Mouse (Mus musculus) lung, postnatal 10 days (tissue): ENCODE measurements around the gene Cdh10.

ENCODE experiments used
- DNase-seq: peaks from one replicate; pipeline ENCODE4 v3.0.0; 2021

Gene Cdh10

DNA sequence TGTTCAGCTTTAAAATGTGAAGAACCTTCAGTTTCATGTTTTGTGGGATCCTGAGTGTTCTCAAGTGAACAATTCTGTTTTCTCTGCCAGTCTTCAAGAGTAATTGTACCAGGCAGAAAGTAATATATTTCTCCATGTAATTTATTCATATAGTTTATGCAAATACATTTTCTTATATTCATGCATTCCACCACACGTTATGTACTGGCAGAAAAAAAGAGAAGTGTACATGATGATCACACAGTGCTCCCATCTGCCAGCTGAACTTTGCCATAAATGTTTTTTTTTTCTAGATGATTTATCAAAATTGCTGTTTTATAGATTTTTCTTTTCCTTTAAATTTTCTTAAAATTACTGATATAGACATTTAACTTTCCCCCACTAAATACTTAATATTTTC, 168.9 kb downstream of the Cdh10 start:
- no peak for DNase-seq

GRCm38 (mm10) chr15:18993512-18993911, 174.8 kb downstream of the Cdh10 start:
- no peak for DNase-seq

DNA sequence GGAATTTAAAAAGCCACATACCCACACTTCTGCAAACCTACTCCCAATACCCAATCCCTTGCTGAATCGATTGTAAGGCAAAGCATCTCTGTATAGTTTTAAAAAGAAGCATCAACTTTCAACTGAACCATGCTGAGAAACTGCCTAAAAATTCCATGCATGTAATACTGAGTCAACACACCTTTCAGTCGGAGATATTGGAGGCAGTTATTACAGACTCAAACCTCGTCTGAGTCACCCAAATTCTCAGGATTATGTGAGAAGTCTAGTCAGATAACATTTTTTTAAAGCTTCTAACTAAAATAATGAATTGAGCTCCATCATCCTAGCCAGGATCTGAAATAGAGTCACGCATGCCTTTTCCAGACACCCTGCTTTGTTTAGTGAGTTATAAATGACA, 175.5 kb downstream of the Cdh10 start:
- DNase-seq, result no peak

GRCm38 (mm10) chr15:19010829-19011228, 192.1 kb downstream of the Cdh10 start:
- DNase-seq, result no peak

DNA sequence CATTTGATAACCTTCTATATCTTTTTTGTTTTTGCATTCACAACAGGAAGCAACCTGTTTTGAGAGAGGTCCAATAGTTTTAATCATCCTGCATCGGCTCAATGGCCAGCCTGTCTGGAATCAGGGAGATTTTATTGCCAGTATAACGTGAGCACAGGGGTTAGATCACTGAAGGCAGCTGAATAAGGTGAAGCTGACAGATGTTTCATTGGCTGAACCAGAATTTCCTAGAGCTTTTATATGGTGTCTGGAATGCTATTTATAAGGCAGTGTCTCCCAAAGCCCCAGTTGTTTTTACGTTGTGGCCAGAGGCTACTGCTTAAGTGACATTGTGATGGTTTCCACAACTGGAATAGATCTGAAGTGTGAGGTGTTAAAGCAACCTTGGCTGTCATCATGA, 214.2 kb downstream of the Cdh10 start:
- DNase-seq, result no peak

GRCm38 (mm10) chr15:19040077-19040476, 221.3 kb downstream of the Cdh10 start:
- no peak for DNase-seq
